Mouse (Mus musculus) MEL-GATA-1-ER (cell line): Measurements from ENCODE around the gene Snx14.
A peak's percentile ranks its signal among the peaks of the same experiment; 100 is the strongest.

Experiments
- DNase-seq: peaks from one replicate; pipeline ENCODE4 v3.0.0-alpha.2; 2012; ENCODE audit warnings: low read depth; ENCODE audit errors: extremely low read depth

Gene Snx14

DNA sequence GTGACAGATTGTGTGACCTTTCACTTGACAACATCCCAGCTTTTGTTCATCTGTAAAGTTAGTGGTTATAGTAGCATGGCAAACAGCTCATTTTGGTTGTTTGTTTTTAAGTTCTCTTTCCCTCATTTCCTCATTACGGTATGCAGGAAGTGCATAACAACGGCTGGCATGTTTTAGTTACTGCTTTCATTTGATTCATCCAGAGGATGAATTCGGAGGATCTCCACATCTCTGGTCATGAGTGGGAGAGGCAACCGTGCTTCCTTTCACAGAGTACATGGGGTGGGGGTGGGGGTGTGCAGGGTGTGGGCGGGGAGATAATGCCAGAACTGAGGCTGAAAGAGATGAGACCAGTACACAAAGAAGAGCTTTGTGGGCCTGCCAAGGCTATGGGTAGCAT lies 91.9 kb downstream of the Snx14 start:
- DNase-seq, result no peak

DNA sequence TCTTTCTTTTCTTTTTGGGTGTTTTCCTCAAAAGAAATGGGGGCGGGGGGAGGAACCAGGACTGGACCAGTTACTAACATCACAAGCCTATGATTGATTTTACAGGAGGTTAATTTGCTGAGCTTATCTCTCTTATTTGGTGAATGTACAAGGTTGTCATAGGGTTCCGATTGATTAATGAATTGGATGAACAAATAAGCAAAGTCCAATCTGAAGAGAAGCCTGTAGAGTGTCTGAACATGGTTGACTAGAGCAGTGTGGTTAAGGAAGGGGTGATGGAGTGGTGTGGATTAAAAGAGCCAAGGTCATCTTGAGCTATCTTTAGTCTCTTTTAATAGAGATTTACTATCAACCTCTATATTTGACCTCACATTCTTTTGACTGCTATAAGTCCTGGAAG lies 94.3 kb downstream of the Snx14 start:
- DNase-seq, result no peak

DNA sequence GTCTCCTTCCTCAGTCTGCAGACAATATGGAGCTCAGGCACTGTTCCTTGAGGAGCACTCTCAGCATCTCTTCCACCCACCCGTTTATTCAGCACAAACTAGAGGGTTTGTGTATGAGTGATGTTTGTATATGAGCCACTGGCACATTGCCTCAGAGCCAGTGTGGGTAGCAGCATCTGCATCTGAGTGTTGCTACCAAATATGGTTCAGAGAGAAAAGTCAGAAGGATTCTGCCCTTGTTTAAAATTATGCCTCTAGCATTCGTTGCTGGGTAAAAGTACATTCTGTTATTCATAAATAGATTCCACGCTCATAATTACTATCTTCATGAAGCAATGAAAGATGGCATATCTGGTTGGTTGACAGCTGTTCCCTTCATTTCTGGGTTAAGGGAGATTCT lies 96.1 kb downstream of the Snx14 start:
- DNase-seq, result no peak

DNA sequence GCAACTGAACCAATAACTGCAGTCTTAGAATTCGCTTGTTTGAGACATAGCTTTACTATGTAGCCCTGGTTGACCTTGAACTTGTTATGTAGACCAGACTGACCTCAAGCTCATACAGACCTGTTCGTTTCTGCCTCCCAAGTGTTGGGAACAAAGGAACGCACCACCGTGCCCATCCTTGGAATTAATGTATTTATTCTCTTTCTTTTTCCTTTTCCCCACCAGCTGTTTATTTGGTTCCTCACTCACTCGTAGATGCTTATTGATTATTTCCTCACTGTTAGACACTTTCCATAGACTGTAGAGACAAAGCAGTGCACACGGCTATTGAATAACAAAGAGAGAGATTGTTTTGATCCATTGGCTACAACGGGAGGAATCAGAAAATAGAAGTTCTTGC lies 96.5 kb downstream of the Snx14 start:
- no peak for DNase-seq

DNA sequence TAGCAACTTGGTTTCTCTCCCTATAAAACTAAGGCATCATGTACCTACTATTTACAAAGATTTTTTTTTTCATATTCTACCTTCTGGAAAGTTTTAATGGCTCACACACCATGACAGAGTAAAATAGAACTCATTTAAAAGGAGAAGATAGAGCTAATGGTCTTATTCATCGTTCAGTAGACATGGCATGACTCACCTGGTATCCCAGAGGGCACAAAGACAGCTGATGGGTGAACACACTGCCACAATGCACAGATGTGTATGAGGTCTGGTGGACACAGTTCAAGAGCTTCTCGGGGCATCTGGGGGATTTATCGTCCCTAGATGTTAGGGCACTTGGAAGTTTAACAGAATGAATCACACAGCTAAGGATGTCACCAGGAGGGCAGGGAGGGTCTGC lies 97.9 kb downstream of the Snx14 start:
- no peak for DNase-seq

DNA sequence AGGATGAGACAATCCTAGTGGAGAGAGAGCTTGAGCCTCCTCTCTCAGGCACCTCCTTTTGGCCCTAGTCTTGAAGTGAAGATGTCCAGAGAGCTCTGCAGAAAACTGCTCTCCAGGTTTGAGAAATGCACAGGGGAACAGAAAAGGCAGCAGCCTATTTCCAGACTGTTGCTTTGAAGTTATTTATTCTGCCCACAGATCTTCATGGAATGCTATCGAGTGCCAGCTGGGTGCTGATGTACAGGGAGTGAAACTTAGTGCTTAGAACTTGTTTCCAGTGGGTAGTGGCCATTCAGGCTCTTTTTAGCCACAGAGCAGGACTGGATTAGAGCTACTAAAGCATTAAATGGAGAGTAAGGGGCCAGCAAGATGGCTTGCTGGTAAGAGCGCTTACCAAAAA lies 102.9 kb downstream of the Snx14 start:
- no peak for DNase-seq

DNA sequence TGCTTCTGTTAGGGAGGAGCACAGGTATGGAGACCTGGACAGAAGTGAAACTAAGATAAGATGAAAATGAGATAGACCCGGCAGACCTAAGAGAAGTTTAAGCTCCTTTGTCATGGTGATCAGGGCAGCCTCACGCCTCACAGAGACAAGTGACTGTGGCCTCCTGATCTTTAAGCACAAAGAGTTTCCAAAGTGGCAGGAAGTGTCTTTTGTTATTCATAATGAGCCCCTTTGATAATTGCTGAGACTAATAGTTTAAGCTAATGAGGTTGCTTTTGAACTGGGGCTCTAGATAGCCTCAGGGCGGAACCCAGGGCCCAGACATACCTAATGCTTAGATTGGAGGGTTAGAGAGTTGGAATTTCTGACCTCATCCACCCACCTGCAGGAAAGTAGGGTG lies 106.3 kb downstream of the Snx14 start:
- no peak for DNase-seq

DNA sequence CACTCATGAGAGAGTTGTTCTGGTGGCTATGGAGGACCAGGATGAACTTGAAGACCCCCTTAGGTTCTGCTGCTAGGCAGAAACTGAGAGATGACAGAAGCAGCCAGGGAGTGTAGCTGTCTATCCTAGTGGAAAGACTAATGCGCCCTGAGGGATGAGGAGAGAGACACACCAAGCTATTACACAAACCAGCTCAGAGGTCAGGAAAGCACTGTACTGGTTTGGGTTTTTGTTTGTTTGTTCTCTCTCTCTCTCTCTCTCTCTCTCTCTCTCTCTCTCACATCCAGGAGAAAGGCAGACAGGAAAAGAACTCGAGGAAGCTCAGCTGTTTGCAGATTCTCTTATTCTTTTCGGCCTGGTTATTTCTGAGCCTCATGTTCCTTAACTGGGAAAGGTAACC lies 108.4 kb downstream of the Snx14 start:
- no peak for DNase-seq

DNA sequence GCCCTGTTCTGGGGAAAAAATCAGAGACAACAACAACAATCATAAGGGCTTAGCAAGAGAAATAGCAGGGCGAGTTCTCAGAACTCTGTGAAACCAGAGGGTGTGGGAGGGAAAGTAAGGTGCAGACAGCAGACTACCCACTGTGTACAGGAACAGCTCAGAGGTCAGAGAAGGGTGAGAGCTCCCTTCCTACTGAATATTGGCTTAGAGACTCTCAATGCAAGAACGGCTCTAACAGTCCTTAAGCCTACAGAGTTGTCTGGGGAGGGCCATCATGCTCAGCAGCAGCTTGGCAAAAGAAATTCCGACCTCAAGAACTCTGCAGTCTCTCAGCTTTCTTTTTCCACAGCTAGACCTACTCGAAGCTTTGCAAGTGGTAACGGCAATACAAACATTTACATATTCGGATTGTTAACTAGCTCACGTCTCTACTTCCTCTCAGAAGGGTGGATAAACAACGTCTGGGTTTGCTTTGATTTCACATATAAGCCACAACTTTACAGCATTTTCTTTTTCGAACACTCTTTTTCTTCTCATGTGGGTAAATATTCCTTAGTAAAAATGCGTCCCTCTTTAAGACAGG lies 109.5 kb downstream of the Snx14 start:
- DNase-seq, result no peak

DNA sequence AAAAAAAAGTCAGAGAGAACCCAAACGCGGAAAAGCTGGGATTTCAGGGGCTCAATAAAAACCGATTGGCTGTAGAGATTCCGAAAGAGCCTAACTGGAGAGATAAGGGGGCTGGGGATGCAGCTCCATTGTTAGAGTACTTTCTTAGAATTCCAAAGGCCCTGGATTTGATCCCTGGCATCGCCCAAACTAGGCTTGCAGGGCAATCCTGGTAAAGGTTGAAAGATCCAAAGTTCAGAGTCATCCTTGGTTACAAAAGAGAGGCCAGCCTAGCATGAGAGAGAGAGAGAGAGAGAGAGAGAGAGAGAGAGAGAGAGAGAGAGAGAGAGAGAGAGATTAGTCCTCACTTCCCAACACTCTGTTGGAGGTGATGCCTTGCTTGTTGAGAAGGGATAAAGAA lies 110.1 kb downstream of the Snx14 start:
- DNase-seq, result no peak

DNA sequence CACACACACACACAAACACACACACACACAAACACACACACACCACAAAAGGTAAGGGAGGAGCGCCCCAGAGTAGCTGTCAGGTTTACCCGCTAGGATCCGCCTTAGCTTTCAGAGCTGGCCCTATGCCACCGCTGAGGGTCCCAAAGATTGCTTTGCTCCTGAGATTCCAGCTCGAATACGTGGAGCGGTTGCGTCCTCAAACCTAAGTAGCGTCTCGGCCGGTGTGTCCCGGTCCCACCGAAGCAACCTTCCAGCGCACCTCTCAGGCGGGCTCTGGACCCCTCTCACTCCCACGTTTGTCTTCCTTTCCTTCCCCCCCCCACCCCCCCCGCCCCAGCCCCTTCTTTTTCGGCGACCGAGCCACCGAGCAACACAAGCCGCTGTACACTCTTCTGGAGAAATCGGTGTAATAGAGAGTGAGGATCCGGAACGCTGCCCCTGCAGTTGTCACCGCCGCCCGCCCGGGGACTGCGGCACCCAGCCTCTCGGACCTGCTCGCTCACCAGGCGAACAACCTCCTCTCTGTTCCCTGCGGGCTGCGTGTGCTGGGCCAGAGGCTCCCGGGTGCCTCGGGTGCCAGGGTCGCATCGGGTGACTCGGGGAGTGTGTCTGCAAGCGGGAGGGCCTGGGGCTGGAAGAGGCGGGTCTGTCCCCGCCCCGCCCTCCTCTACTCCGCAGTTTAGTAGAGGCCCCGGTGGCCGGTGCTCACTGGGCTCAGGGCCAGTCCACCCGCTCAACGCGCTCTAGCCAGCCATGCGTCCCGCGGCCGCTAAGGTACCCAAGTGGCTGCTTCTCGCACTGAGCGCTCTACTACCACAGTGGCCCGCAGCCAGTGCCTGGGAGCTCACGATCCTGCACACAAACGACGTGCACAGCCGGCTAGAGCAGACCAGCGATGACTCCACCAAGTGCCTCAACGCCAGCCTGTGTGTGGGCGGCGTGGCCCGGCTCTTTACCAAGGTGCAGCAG lies 111.5 kb downstream of the Snx14 start, which contains the start of gene Nt5e:
Nt5e (plus strand) TSS at position 268 of the 972 bp plus-strand sequence.
- peak; percentile 26 for DNase-seq
